Mouse (Mus musculus) left cerebral cortex, adult 2 months (tissue): ENCODE results near the gene Ctsz. TPM values are rescaled to one million over a fixed set of nuclear protein-coding genes. Genes with fewer than 3 reads are reported as not detected.

ENCODE experiments used
- DNase-seq, 2 experiments: peaks; one replicate each; pipeline ENCODE4 v3.0.0; 2021 to 2022; ENCODE audit warnings: low spot score in 2 of 2, mixed read lengths in 1 of 2; ENCODE audit errors: extremely low spot score in 1 of 2
- H3K27ac ChIP-seq: fragments of 200-600 bp; 2 replicates; pipeline ENCODE4 v1.8.1; 2022
- H3K4me3 ChIP-seq: fragments of 200-600 bp; 2 replicates; pipeline ENCODE4 v1.8.1; 2022
- CTCF ChIP-seq: fragments of 200-600 bp; IDR thresholded peaks from 2 replicates; pipeline ENCODE4 v1.8.1; 2022; ENCODE audit warnings: antibody characterized with exemption, mild to moderate bottlenecking, moderate library complexity
- intact Hi-C: fragments of 180-260 bp; cut with DNase I; formaldehyde crosslinking; loops from one replicate; pipeline ENCODE4 v1.15.1; 2025
- long read RNA-seq, 2 experiments: library from polyadenylated mRNA; stranded (forward); transcript quantifications; one replicate each; pipeline ENCODE4 v2.0.0; 2021; ENCODE audit warnings: borderline mapping rate in 2 of 2
- total RNA-seq, 2 experiments: library from RNA; stranded (reverse); gene quantifications; 2 replicates each; pipeline ENCODE4 v1.2.3; 2021

Gene Ctsz
- total RNA-seq: 10 to 100 TPM; 33.6 to 34.3 TPM
- long read RNA-seq, experiment 1, transcript Ctsz-201 (6 exons, 1,441 nt): major isoform, 32 of 34 reads
- long read RNA-seq, experiment 1, partial matches to known transcripts: 1 of 34 reads
- long read RNA-seq, experiment 1, other reads (novel, unspliced or antisense): 1 of 34 reads
- long read RNA-seq, experiment 2, transcript Ctsz-201 (6 exons, 1,441 nt): major isoform, 23 of 23 reads
- long read RNA-seq, experiment 2, partial matches to known transcripts: 0 of 23 reads
- long read RNA-seq, experiment 2, other reads (novel, unspliced or antisense): 0 of 23 reads

DNA sequence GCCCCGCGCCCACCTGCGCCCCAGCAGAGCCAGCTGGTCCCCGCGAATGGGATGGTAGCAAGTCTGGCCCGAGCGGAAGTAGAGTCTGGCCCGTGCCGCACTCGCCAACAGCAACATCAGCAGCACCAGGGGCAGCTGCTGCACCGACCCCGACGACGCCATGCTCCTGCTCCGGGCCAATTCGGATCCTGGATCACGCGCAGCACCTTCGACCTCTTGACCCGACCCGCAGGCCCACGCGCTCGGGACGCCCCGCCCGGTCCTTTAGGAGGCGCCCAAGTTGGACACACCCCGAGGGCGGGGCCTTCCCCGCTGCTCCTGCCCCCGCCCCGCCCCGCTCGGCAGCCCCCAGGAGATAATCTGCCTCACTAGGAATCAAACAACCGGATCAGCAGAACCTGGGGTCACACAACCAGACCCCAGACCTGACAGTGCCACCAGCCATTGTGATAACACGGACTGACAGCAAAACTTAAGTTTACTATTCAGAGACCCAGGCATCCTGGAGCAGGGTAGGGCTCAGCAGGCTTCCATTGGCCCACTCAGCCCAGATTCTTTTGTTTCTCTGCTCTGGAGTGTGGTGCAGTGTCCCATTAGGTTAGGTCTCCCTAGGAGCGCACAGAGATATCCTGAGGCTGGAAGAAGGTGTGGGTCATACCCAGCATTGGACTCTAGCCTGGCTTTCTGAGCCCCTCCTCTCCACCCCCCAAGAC is at the start of gene Ctsz:
TSS of gene Ctsz (minus strand) at position 303 of the 713 bp plus-strand sequence.
- no peak for TF ChIP-seq CTCF
- Histone ChIP-seq H3K27ac (peak within 1 kb of the TSS; percentile 51; the same call in 1 of the 2 replicates), H3K4me3 (peak within 1 kb of the TSS; percentile 57)
- intact Hi-C loops: no loop called here
- DNase-seq: peak; percentile 33 to 48

DNA sequence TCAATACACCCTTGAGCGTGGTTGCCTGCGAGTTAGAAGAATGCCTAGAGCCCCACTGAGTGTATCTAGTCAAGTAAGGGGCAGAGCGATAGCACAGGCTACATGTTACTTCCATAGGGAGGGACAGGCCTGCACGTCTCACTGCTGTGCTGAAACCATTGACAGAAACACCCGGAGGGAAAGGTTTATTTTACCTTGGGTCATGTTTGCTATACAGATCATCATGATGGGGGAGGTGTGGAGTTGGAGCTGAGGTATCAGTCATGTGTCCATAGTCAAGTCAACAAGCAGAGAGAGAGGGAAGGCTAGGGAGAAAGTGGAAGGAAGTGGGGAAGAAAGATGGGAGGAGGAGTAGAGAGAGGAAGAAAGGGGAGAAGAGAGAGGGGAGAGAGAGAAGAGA is 48.2 kb upstream of the Ctsz start:
- intact Hi-C loops: no loop called here
- no peak for DNase-seq
- Histone ChIP-seq H3K4me3 (no peak overlapping the region), H3K27ac (no peak overlapping the region)
- TF ChIP-seq CTCF: no peak

DNA sequence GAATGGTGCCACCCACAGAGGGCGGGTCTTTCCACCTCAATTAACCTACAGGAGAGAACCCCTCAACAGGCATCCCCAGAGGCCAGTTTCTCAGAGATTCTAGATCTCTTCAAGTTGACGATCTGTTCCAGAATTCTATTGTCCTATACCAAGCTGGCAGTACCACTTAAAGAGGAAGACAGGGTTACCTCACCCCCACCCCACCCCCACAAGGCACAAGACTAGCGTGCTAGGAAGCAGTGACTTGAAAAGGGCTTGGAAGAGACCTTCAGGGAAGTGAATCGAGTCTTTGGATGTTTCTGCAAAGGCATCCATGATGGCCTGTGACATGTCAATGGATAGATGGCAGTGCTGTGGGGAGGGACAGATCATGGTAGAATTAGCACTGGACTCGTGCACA is 39.9 kb upstream of the Ctsz start:
- intact Hi-C loops: no loop called here
- H3K4me3 ChIP-seq: no peak overlapping the region
- no peak for TF ChIP-seq CTCF
- DNase-seq: no peak
- H3K27ac ChIP-seq: no peak overlapping the region

DNA sequence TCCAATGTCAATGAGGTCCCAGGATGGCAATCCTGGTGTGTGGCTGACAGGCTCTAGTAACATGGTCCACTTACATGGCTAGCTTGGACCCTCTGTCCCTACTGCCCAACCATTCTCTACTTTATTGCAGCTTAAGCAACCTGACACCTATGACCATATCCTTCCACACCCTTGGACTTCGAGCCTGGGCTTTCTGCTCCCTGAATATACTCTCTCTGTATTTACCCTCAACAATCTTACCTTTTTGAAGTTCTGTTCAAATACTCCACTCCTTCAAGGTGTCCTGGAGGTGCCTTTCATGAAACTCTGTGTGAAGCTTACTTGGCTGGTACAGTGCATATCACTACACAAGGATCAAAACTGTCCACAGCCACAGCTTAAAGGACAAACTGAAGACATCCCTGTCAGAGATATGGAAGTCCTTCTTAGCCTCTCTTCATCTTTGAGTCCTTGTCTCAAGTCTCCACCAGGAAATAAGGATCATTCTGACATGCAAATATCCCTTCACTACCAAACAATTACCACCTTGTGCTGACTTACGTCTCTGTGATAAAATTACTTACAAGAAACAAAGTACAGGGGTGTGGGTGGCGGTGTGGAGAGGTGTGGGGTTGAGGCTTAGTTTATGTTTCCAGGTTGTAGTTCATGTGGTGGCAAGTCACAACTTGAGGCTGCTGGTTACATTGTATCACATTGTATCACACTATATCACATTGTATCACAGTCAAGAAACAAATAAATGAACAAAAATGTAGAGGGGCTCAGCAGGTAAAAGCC is 38.9 kb upstream of the Ctsz start:
- Histone ChIP-seq H3K4me3 (no peak overlapping the region), H3K27ac (no peak overlapping the region)
- TF ChIP-seq CTCF: no peak
- no peak for DNase-seq
- intact Hi-C loops: no loop called here

DNA sequence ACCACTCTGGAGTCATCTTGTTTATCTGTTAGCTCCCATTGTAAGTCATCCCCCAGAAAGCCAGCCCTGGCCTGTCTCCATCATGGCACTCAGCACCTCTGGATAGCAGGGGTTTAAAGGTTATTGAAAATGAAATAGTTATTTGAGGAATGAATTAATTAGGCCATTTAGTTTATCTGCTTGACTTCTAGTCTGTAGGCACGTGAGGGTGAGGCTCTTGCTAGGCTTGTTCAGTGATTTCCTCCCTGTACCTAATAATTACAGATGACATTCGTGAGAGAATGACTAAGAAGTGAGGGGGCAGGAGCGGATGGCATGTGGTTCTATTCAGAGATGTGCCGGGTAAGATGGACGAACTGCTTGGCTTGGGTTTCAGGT is 34.7 kb upstream of the Ctsz start:
- TF ChIP-seq CTCF: no peak
- no peak overlapping the region for H3K4me3 ChIP-seq
- no peak for DNase-seq
- no peak overlapping the region for H3K27ac ChIP-seq
- intact Hi-C loops: loop anchor here (2.0 to 5.0 kb wide), 2 partner anchors 147 to 199 kb away; no protein-coding TSS in a partner anchor

DNA sequence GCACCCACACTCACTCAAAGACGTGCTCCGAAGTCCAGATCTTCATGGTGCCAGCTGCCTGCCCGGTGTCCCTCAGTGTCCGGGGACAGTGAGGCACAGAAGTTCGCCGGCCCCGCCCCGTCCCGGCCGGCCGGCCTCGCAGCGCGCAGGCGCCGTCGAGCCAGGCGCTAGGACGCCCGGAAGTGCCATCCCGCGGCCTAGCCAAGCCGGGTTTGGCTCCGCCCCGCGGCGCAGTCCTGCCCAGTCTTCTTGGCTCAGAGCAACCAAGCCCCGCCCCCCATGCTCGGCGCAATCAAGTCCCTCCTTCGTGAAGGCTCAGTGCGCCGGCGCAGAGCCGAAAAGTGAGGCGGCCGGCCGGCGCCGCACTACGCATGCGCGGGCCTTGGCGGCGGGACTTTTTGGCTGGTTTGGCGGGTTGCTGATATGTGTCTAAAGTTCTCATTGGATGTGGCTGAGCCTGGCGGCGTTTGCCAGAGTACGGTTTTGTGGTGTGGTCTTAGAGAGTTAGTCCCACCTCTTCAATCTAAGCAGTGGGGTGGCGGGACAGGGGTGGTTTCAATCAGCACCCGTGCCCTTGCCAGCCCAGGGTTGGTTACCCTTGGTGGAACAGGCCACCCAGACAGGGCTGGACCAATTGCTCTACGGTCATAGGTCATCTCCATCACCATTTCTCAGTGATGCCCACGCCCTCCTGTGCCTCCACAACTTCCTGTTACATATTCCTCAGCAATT is 34.1 kb upstream of the Ctsz start, which contains the start of gene Prelid3b:
TSS of gene Prelid3b (minus strand) at position 264 of the 732 bp plus-strand sequence.
- Histone ChIP-seq H3K27ac (peak within 1 kb of the TSS; percentile 82), H3K4me3 (peak within 1 kb of the TSS; percentile 76)
- no peak; the same call in 1 of the 2 replicates for TF ChIP-seq CTCF
- DNase-seq: peak; percentile 99
- intact Hi-C loops: loop anchor here (2.0 to 5.0 kb wide), 2 partner anchors 146 to 199 kb away; no protein-coding TSS in a partner anchor

DNA sequence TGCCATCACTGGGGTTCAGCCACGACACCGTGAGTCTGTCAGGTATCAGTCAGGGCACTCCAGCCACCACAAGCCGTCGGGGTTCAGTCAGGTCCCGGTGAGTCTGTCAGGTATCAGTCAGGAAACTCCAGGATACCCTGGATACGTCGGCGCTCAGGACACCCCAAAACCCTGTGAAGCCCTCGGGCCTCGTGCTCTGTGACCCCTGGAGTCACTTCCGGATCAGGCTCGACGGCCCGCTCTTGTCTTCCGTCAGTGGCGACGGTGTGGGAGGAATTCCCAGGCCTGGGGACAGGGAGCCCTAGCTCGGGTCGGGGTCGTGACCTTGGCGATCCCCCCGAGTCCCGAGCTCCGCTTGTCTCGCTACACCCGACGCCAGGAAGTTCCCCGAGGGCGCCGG is 33.6 kb upstream of the Ctsz start:
- Histone ChIP-seq H3K4me3 (peak overlapping the region; percentile 76), H3K27ac (peak overlapping the region; percentile 82)
- TF ChIP-seq CTCF: no peak
- intact Hi-C loops: loop anchor here (2.0 to 5.0 kb wide), 2 partner anchors 146 to 200 kb away; no protein-coding TSS in a partner anchor
- no peak for DNase-seq

DNA sequence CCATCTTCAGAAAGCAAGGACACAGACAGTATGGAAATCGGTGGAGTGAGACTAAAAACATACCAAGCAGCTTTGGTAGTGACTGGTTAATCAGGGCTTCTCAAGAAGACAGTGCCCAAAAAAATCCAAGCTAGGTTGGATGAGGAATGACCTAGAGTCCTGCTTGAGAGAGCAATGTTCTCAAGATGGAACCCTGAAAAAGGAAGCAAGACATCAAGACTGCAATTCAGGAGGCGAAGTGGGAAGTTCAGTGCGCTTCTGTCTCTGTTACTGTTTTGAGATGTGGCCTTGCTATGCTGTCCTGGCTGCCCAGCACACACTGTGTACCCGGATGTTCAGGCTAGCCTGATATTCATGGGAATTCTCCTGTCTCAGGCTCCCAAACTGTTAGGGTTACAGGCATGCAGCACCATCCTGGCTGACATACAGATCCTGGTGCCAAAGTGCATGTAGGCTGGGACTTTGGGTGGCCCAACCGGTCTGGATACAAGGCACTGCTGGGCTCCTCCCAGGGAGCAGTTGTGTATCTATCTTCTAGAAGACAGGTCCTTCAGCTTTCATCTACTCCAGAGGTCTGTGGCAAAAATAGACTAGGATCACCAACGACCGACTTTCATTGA is 32.1 kb upstream of the Ctsz start:
- TF ChIP-seq CTCF: no peak
- DNase-seq: no peak
- no peak overlapping the region for H3K4me3 ChIP-seq
- no peak overlapping the region for H3K27ac ChIP-seq
- intact Hi-C loops: loop anchor here (5.0 kb wide), 1 partner anchor 201 kb away; no protein-coding TSS in a partner anchor

DNA sequence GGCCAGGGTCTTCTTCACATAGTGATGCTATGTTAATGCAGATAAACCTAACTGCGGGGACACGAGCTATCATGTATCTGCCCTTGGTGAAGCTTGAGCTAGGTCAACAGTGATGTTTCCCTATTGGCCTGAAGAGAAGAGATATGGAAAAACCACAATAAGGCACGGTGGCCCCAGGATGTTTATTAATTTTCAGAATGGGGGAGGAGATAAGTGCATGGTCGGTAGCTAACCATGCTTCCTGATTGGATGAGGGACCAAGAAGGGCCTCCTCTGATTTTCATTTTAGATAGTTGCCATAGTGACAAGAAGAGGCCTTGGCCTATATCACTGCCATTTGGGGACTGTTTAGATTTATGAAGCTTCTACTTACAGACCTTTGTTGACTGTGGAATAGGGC is 31.5 kb upstream of the Ctsz start:
- DNase-seq: no peak
- Histone ChIP-seq H3K4me3 (no peak overlapping the region), H3K27ac (no peak overlapping the region)
- TF ChIP-seq CTCF: no peak
- intact Hi-C loops: loop anchor here (5.0 kb wide), 1 partner anchor 202 kb away; no protein-coding TSS in a partner anchor

DNA sequence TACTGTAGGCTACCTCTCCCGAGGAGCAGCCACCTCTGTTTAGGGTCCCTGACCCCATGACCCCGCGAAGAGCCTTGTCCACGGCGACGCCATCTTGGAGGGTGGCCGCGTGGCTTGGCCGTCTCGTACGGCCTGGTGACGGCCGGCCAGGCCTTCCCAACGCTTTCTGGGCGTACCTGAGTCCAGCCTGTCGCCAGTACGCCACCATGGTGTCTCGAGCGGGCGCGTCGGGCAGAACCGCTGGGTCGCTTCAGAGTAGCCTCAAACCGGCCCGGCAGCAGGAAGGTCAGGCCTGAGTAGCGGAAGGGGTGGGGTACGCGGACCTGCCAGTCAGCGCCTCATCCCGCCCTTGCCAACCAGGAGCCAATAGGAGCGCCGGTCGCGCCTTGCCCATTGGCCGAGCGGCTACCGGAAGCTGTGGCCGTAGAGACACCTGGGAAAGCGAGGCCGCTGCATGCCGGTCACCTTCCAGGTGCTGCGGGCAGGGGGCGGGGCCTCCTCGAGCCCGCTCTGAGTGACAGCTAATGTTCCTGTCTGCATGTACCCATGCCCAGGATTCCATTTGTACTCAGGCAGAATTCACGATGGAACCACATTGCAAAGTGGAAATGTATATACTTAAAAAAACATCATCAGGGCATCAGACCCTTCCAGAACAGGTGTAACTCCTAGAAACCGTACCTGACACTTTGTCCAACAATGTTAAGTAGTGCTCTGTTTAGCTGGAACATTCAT is 25.1 kb upstream of the Ctsz start, which contains the start of gene Atp5e:
TSS of gene Atp5e (minus strand) at position 317 of the 735 bp plus-strand sequence.
- peak; percentile 13; the same call in 1 of the 2 replicates for TF ChIP-seq CTCF
- H3K4me3 ChIP-seq: peak within 1 kb of the TSS; percentile 72
- intact Hi-C loops: loop anchor here (5.0 kb wide), 2 partner anchors 132 to 393 kb away; no protein-coding TSS in a partner anchor
- H3K27ac ChIP-seq: peak within 1 kb of the TSS; percentile 97
- peak; percentile 97 to 98 for DNase-seq
